Mouse (Mus musculus) cortical plate, adult 2 months (tissue): ENCODE measurements around the gene Loxl3.

Experiments used
- CTCF ChIP-seq: fragments of 200-500 bp; IDR thresholded peaks from 2 replicates; pipeline ENCODE4 v1.5.1; 2011; ENCODE audit warnings: mild to moderate bottlenecking, control low read depth, low read length; ENCODE audit not compliant: insufficient read depth; ENCODE audit errors: extremely low read depth
- POLR2A ChIP-seq: fragments of 200-500 bp; IDR thresholded peaks from 2 replicates; pipeline ENCODE4 v1.6.1; 2011; ENCODE audit warnings: mild to moderate bottlenecking, low read length, control low read depth; ENCODE audit not compliant: insufficient read depth; ENCODE audit errors: extremely low read depth

- TF ChIP-seq POLR2A = no peak
- no peak for TF ChIP-seq CTCF
Measured at GRCm38 (mm10) chr6:83029777-83030176, 4.2 kb upstream of the Loxl3 start.
